Mouse (Mus musculus) monocyte, adult 59 days (primary cell): ENCODE measurements around the gene Creb3l4. TPM values are rescaled to one million over a fixed set of nuclear protein-coding genes. Genes with fewer than 3 reads are reported as not detected.

Experiments used
- total RNA-seq, 2 experiments: library from RNA; stranded (reverse); gene quantifications; one replicate each; pipeline ENCODE4 v1.2.4; 2023

The Creb3l4 gene
- under 1 TPM in 1 of 2 experiments, not detected in 1; 0.49 TPM for total RNA-seq

DNA sequence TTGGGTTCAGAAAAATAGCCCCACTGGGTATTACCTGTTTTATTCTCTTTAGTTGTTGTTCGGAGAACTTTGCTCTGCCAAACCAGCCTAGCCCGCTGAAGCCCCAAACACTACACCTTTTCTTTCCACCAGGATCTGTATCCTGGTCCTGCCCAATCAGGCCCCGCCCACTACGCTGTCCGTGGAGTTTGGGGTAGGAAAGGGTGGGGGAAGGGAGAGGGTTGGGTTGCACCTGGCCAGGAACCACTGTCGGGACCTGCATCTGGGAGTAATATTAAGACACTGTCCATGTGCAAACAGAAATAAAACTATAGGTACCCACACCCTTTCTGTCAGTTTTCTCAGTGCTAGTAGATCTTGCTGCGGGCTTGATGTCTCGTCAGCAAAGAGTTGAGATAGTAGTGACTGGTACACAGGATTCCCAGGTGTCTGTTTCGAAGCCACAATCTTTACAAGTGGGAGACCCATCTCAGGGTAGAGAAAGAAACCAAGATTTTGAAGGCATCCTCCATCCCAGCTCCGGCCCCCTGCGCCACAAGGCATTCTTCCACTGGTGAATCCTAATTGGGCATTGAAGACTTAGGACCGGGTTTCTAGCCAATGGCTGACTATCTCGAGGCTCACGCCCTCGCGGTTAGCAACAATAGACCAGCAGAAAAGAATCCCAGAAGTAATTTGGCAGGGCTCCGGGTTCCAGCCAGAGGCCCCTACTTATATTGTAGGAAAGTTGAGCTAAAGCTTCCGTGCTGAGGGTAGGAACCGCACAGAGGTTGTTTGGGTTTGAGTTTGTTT lies at the start of gene Creb3l4:
Creb3l4 (minus strand) TSS at position 529 of the 792 bp plus-strand sequence.

DNA sequence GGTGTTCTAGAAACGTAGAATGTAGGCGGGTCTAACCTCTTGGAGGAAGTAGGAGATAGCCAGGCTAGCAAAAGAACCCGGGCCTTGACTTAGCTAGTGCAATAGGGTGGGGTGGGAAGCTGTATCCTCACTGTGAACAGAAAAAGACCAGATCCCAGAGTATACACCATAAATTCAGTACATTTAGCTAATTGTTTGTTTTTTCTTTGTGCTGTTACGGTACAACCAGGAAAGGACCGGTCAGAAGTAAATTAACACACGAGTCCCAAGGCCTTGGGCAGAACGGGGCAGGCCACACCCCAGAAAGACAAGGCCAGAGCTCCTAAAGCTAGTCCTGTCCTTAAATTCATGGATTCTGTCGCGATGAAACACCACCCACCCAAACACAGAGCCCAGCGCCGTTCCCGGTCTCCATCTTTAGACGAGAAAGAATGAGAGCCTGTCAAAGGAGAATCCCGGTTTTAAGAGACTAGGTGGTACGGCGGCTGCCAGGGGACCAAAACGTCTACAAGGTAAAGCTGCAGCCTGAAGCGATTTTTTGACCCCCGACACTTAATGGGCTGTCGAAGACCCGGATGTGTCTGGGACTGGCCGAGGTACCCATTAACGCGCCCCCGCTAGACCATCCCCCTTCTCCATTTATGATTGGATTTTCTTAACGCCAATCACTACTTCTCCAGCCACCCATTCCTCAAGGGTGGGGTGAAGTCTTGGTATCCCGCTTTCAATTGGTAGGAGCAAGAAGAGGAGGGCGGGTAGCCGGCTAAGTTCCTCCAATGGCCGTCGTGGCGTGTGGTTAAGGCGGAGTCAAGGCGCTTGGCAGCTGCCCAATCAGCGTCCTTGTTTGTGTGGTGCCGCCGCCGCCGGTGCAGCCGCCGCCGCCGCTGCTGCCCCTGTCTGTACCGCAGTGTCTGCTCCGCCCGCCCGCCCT lies 49.3 kb upstream of the Creb3l4 start, which contains the start of gene Gatad2b:
Gatad2b (plus strand) TSS at position 834 of the 931 bp plus-strand sequence.

GRCm38 (mm10) chr3:90265034-90265931 lies 22.0 kb upstream of the Creb3l4 start, which contains the start of gene Dennd4b:
Dennd4b (plus strand) TSS chr3:90265185.

DNA sequence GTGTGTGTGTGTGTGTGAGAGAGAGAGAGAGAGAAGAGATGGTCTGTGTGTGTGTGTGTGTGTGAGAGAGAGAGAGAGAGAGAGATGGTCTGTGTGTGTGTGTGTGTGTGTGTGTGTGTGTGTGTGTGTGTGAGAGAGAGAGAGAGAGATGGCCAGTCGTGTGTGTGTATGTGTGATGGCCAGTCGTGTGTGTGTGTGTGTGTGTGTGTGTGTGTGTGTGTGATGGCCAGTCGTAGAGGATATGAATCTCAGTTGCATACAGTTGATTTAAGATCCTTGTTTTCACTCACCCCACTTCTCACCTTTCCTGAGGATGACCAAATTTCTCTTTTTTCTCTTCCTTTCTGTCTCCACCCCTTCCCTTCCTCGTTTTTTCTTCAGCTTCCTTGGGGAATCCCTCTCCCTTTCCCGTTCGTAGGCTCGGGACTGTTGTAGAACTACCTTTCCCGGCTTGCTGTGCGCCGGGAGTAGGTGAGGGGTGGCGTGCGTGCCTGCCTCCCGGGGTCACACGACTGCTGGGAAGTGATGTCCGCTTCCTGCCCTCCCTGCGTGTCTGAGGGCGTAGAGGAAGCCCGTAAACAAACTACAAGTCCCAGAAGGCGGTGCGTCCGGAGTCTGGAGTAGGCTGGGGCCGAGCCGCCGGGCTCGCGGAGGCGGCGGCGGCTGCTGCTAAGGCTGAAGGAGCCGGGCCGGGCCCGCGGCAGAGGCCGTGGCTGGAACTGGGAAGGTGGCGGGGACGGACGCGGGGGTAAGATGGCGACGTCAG lies 10.5 kb upstream of the Creb3l4 start, which contains the start of gene Crtc2:
Crtc2 (plus strand) TSS at position 511 of the 766 bp plus-strand sequence.

GRCm38 (mm10) chr3:90247960-90248745 lies 4.8 kb upstream of the Creb3l4 start, which contains the start of gene Slc39a1:
Slc39a1 (plus strand) TSS chr3:90248172.

GRCm38 (mm10) chr3:90231507-90232333 lies 11.6 kb downstream of the Creb3l4 start, which contains the start of gene Jtb:
Jtb (plus strand) TSS chr3:90231597.

DNA sequence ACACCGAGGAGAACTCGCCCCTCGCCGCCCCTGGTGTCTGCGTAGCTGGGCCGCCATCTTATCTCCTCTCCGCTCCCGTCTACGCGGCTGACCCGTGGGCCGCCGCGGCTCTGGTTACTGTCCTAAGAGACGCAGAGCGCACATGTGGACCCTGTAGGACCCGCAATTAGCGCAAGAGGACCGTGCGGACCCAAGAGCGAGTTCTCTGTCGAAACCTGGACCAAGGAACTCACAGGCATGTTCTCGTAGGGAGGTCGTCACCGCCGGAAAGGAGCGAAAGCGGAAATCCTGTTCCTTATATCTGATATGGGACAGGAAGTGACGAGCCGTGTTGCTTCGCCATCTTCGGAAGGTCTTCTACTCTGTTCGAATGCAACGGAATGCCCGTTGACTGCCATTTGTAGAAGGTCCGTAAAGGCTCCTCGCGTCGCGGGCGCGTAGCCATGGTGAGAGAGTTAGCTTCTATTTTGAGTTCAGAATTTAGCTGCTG lies 29.9 kb downstream of the Creb3l4 start, which contains the start of the genes Rps27 and Rab13:
Rps27 (minus strand) TSS at position 275 of the 490 bp plus-strand sequence.
Rab13 (plus strand) TSS at position 319 of the 490 bp plus-strand sequence.

Other genes starting within 250 kb of the Creb3l4 start
- 10 to 100 TPM; 49.4 to 58.5 TPM for gene Hax1, start 244.7 kb downstream of the Creb3l4 start, total RNA-seq
- gene 4933434E20Rik, start 191.9 kb downstream of the Creb3l4 start, total RNA-seq, result 10 to 100 TPM; 60.3 to 68.3 TPM
- gene Ubap2l, start 190.9 kb downstream of the Creb3l4 start, total RNA-seq, result 100 to 1,000 TPM; 200 to 228 TPM
- 100 to 1,000 TPM; 594 to 595 TPM for gene Tpm3, start 170.9 kb downstream of the Creb3l4 start, total RNA-seq
- under 1 TPM; 0.61 to 0.63 TPM for gene Nup210l, start 139.4 kb downstream of the Creb3l4 start, total RNA-seq
- gene Rps27, start 29.9 kb downstream of the Creb3l4 start, total RNA-seq, result 1,000 to 10,000 TPM; 4,171 to 4,463 TPM
- gene Rab13, start 29.8 kb downstream of the Creb3l4 start, total RNA-seq, result 1 to 10 TPM; 1.5 to 1.8 TPM
- 10 to 100 TPM; 58.2 to 59.8 TPM for gene Jtb, start 11.9 kb downstream of the Creb3l4 start, total RNA-seq
- 10 to 100 TPM; 60.0 to 71.1 TPM for gene Slc39a1, start 4.7 kb upstream of the Creb3l4 start, total RNA-seq
- gene Crtc2, start 10.7 kb upstream of the Creb3l4 start, total RNA-seq, result 100 to 1,000 TPM in 1 of 2 experiments, 10 to 100 TPM in 1; 96.3 to 105 TPM
- 100 to 1,000 TPM in 1 of 2 experiments, 10 to 100 TPM in 1; 95.5 to 103 TPM for gene Dennd4b, start 21.7 kb upstream of the Creb3l4 start, total RNA-seq
- gene Gatad2b, start 49.7 kb upstream of the Creb3l4 start, total RNA-seq, result 10 to 100 TPM; 77.6 to 81.0 TPM
- 1 to 10 TPM; 1.1 to 1.5 TPM for gene Slc27a3, start 146.4 kb upstream of the Creb3l4 start, total RNA-seq
- 10 to 100 TPM; 35.1 to 39.0 TPM for gene Ints3, start 190.1 kb upstream of the Creb3l4 start, total RNA-seq
- under 1 TPM in 1 of 2 experiments, not detected in 1; 0.52 TPM for gene Npr1, start 222.4 kb upstream of the Creb3l4 start, total RNA-seq
- 10 to 100 TPM; 40.5 to 47.3 TPM for gene Ilf2, start 232.6 kb upstream of the Creb3l4 start, total RNA-seq
- gene Snapin, start 247.5 kb upstream of the Creb3l4 start, total RNA-seq, result 10 to 100 TPM; 42.2 to 43.7 TPM